Mouse (Mus musculus) left cerebral cortex, postnatal 36 days (tissue): ENCODE data around the gene Igsf9b. TPM values are rescaled to one million over a fixed set of nuclear protein-coding genes. Genes with fewer than 3 reads are reported as not detected.

Experiments
- total RNA-seq, 2 experiments: library from RNA; stranded (reverse); gene quantifications; 2 replicates each; pipeline ENCODE4 v1.2.3; 2021

The Igsf9b gene
- total RNA-seq, 2 experiments from 2014 or later: 49.8 to 69.8 TPM

Other genes starting within 250 kb of the Igsf9b start
- gene Jam3, start 143.8 kb upstream of the Igsf9b start, total RNA-seq: 10 to 100 TPM; 34.6 to 38.7 TPM
- not detected for gene Spata19, start 97.6 kb downstream of the Igsf9b start, total RNA-seq